Mouse (Mus musculus) kidney, postnatal 0 days (tissue): Measurements from ENCODE around the gene Obox5. TPM values are rescaled to one million over a fixed set of nuclear protein-coding genes. Genes with fewer than 3 reads are reported as not detected.
"Not testable (repeated sequence)": the region's sequence is repeated elsewhere in the genome, so short reads cannot be mapped to it uniquely, and the experiment has no call there.

ENCODE experiments used
- ATAC-seq: fragments of 200-750 bp; cut with Nextera tagmentation; replicated peaks from 2 replicates; pipeline ENCODE4 v1.8.0; 2017; ENCODE audit warnings: low read depth, moderate number of reproducible peaks, moderate TSS enrichment, moderate library complexity; ENCODE audit not compliant: low FRiP score
- DNase-seq: peaks from one replicate; pipeline ENCODE4 v3.0.0-alpha.2; 2016; ENCODE audit warnings: low spot score
- H3K27ac ChIP-seq: fragments of 300-500 bp; sonication (generic); 2 replicates; pipeline ENCODE4 v1.5.1; 2014; ENCODE audit warnings: mild to moderate bottlenecking
- H3K27me3 ChIP-seq: fragments of 300-500 bp; sonication (generic); 2 replicates; pipeline ENCODE4 v1.6.1; 2014; ENCODE audit warnings: low read length, mixed read lengths; ENCODE audit not compliant: insufficient read depth
- H3K36me3 ChIP-seq: fragments of 300-500 bp; sonication (generic); 2 replicates; pipeline ENCODE4 v1.6.1; 2014; ENCODE audit warnings: low read length, mixed read lengths; ENCODE audit not compliant: insufficient read depth
- H3K4me1 ChIP-seq: fragments of 300-500 bp; sonication (generic); replicated peaks from 2 replicates; pipeline ENCODE4 v1.6.1; 2014; ENCODE audit warnings: antibody characterized with exemption, low read length, mixed read lengths; ENCODE audit not compliant: insufficient read depth
- H3K4me2 ChIP-seq: fragments of 300-500 bp; sonication (generic); 2 replicates; pipeline ENCODE4 v1.6.1; 2014; ENCODE audit warnings: mild to moderate bottlenecking, low read length, moderate library complexity, mixed read lengths
- H3K4me3 ChIP-seq: fragments of 300-500 bp; sonication (generic); replicated peaks from 2 replicates; pipeline ENCODE4 v1.5.1; 2014; ENCODE audit warnings: low read depth, low read length
- H3K9ac ChIP-seq: fragments of 300-500 bp; sonication (generic); 2 replicates; pipeline ENCODE4 v1.6.1; 2014; ENCODE audit warnings: low read depth, low read length
- H3K9me3 ChIP-seq: fragments of 300-500 bp; sonication (generic); replicated peaks from 2 replicates; pipeline ENCODE4 v1.6.1; 2016; ENCODE audit warnings: low read length, inconsistent platforms, mixed read lengths
- WGBS: fragments of 180-500 bp; shearing (Covaris S2); extraction: QIAGEN DNeasy Blood & Tissue Kit; methylation state at CpG from one replicate; pipeline ENCODE4 v1.1.7; 2014; 5-methylcytosine and 5-hydroxymethylcytosine counted together
- polyA plus RNA-seq: library from polyadenylated mRNA; unstranded; fragments of >200 nt; fragmentation: Nextera tagmentation; extraction: Ambion mirVana; gene quantifications from 2 replicates; pipeline ENCODE4 v1.2.1, GENCODE M21; 2015

The Obox5 gene
- not detected in 2 replicates for polyA plus RNA-seq

GRCm38 (mm10) chr7:15749831-15750230 lies at the start of gene Obox5:
Obox5 (plus strand) TSS chr7:15750131.
- not testable (repeated sequence) for H3K4me1 ChIP-seq, H3K36me3 ChIP-seq, ATAC-seq, H3K4me3 ChIP-seq, H3K9me3 ChIP-seq, H3K27me3 ChIP-seq, H3K27ac ChIP-seq, H3K4me2 ChIP-seq, H3K9ac ChIP-seq, DNase-seq
- WGBS = 77% methylated on average over 2 of the region's 2 CpGs

DNA sequence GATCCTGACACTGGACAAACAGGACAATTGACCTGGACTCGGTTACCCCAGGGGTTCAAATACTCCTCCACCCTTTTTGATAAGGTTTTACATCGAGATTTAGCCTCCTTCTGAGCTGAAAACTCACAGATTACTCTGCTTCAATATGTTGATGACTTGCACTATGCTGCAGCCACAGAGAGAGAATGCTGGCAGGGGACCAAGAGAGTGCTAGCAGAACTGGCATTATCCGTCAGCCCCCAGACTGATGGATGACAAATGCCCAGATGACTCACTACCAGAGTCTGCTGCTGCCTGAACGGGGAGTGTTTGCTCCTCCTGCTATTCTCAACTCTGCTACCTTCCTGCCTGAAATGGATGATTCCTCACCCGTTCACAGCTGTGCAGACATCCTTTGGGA lies 635 bp upstream of the Obox5 start:
- not testable (repeated sequence) for H3K4me3 ChIP-seq, H3K4me1 ChIP-seq, H3K36me3 ChIP-seq, H3K9me3 ChIP-seq, H3K4me2 ChIP-seq, H3K27ac ChIP-seq, ATAC-seq, DNase-seq, H3K9ac ChIP-seq, H3K27me3 ChIP-seq
- WGBS = 68% methylated on average over 5 of the region's 5 CpGs

Other genes with a start within 250 kb of the Obox5 start
- gene Obox3, start 110.2 kb upstream of the Obox5 start, polyA plus RNA-seq = not detected in 2 replicates
- gene Obox6, start 89.5 kb downstream of the Obox5 start, polyA plus RNA-seq = not detected in 2 replicates
- not detected in 2 replicates for gene Crx, start 129.8 kb downstream of the Obox5 start, polyA plus RNA-seq
- gene Crxos, start 132.5 kb downstream of the Obox5 start, polyA plus RNA-seq = not detected in 2 replicates
- 751 and 763 TPM in 2 replicates for gene Selenow, start 172.3 kb downstream of the Obox5 start, polyA plus RNA-seq
- gene Nop53, start 195.9 kb downstream of the Obox5 start, polyA plus RNA-seq = 213 and 221 TPM in 2 replicates
- gene Ehd2, start 217.4 kb downstream of the Obox5 start, polyA plus RNA-seq = 24.6 and 26.6 TPM in 2 replicates